Mouse (Mus musculus) CD4-positive, CD25-positive, alpha-beta regulatory T cell, adult 4 months (primary cell): ENCODE measurements around the gene 1700040F15Rik. TPM values are rescaled to one million over a fixed set of nuclear protein-coding genes. Genes with fewer than 3 reads are reported as not detected.
"Not testable (repeated sequence)": the region's sequence is repeated elsewhere in the genome, so short reads cannot be mapped to it uniquely, and the experiment has no call there.

ENCODE experiments used
- ATAC-seq: one replicate; pipeline ENCODE4 v1.8.0; 2017
- polyA plus RNA-seq, 2 experiments: library from polyadenylated mRNA; unstranded; fragments of 100-300 nt; shearing (Covaris generic); gene quantifications; one replicate each; pipeline ENCODE4 v1.2.1; 2017

1700040F15Rik gene
- polyA plus RNA-seq = not detected

DNA sequence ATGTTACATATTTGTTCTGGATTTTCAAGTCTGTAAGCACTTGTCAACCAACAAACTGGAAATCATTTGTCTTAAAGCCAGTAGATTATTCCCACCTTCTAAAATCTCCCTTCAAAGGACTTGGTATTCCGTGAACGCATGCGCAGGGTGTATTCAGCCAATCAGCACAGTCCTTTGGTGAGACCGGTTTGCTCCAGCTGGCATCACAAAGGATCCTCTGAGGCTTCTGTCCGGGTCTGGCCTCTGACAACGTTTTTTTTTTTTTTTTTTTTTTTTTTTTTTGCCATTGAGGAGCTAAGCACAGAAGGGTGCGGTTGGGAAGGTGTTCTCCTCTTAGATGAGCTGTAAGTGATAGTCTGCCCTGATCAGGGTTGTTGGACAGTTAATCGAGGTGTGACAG is at the start of gene 1700040F15Rik:
Gene 1700040F15Rik (plus strand): TSS at position 301 of the 400 bp plus-strand sequence.
- ATAC-seq = not testable (repeated sequence)
